Mouse (Mus musculus) limb, embryonic 13.5 days (tissue): ENCODE data around the gene Lin54. TPM values are rescaled to one million over a fixed set of nuclear protein-coding genes. Genes with fewer than 3 reads are reported as not detected.

Source experiments
- ATAC-seq: fragments of 200-750 bp; cut with Nextera tagmentation; 2 replicates; pipeline ENCODE4 v1.8.0; 2017; ENCODE audit warnings: low read depth, moderate number of reproducible peaks, moderate TSS enrichment; ENCODE audit not compliant: low FRiP score
- H3K27ac ChIP-seq: fragments of 300-500 bp; sonication (generic); 2 replicates; pipeline ENCODE4 v1.5.1; 2015; ENCODE audit warnings: inconsistent platforms, mild to moderate bottlenecking, moderate library complexity
- H3K27me3 ChIP-seq: fragments of 300-500 bp; sonication (generic); 2 replicates; pipeline ENCODE4 v1.6.1; 2015; ENCODE audit warnings: mild to moderate bottlenecking, inconsistent platforms
- H3K36me3 ChIP-seq: fragments of 300-500 bp; sonication (generic); 2 replicates; pipeline ENCODE4 v1.6.1; 2015; ENCODE audit warnings: inconsistent platforms, mild to moderate bottlenecking, moderate library complexity
- H3K4me1 ChIP-seq: fragments of 300-500 bp; sonication (generic); 2 replicates; pipeline ENCODE4 v1.6.1; 2015; ENCODE audit warnings: inconsistent platforms
- H3K4me2 ChIP-seq: fragments of 300-500 bp; sonication (generic); replicated peaks from 2 replicates; pipeline ENCODE4 v1.6.1; 2015; ENCODE audit warnings: inconsistent platforms, mild to moderate bottlenecking, moderate library complexity
- H3K4me3 ChIP-seq: fragments of 300-500 bp; sonication (generic); 2 replicates; pipeline ENCODE4 v1.5.1; 2015; ENCODE audit warnings: moderate library complexity, mild to moderate bottlenecking, inconsistent platforms
- H3K9ac ChIP-seq: fragments of 300-500 bp; sonication (generic); 2 replicates; pipeline ENCODE4 v1.6.1; 2015; ENCODE audit warnings: mild to moderate bottlenecking, inconsistent platforms
- H3K9me3 ChIP-seq: fragments of 300-500 bp; sonication (generic); 2 replicates; pipeline ENCODE4 v1.6.1; 2016; ENCODE audit warnings: inconsistent platforms
- WGBS: fragments of 180-500 bp; shearing (Covaris S2); methylation state at CpG from one replicate; pipeline ENCODE4 v1.1.7; 2015; 5-methylcytosine and 5-hydroxymethylcytosine counted together
- polyA plus RNA-seq: library from polyadenylated mRNA; unstranded; fragments of >200 nt; fragmentation: Nextera tagmentation; extraction: Ambion mirVana; gene quantifications from 2 replicates; pipeline ENCODE4 v1.2.1, GENCODE M21; 2015

The Lin54 gene
- polyA plus RNA-seq, 1 experiment from 2014 or later = 13.4 TPM

DNA sequence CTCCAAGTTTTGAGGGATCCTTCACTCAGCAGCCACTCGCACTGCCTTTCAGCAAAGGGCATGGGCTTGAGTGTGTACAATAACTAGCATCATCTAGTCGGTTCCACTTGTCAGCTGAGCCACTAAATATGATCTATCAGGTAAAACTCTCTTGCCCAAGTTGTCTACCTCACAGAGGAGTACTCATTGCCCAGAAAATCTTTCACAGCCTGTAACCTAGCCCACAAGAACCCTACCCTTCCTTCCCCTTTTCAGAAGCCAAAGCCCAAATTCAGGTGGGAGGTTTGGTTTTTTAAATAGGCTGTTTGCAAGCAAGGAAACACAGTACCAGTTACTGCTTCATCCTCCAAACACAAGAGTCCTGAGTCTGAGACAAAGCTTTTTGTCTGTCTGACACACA lies 13.3 kb downstream of the Lin54 start:
- no peak overlapping the region for H3K4me3 ChIP-seq
- no peaks in the 10 kb centered on the region for H3K9me3 ChIP-seq
- no peaks in the 10 kb centered on the region for H3K27me3 ChIP-seq
- WGBS = 82% methylated on average over 2 of the region's 2 CpGs
- H3K4me2 ChIP-seq = no peak overlapping the region
- no peak overlapping the region for H3K9ac ChIP-seq
- H3K4me1 ChIP-seq = no peaks in the 10 kb centered on the region
- H3K27ac ChIP-seq = no peak overlapping the region
- peaks cover 17% of the 10 kb centered on the region for H3K36me3 ChIP-seq
- no peak for ATAC-seq

DNA sequence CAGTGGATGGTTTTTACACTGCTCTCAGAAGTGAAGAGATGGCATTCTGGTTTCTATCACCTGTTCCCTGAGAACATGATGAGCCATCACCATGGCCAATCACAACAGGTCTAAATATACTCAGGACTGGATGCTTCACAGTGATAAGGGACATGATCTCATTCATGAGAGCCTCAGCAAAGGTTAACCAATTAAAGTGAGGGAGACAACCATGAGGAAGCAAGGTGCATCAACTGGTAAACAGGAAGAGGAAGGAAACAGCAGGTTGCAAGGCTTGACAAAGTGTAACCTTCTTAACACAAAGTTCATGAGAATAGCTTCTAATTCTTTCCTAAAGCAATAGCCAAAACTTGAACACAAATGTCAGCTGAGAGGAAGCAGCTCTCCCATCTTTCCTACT lies 16.9 kb downstream of the Lin54 start:
- Histone ChIP-seq H3K4me1 (no peaks in the 10 kb centered on the region), H3K4me2 (no peak overlapping the region), H3K36me3 (peaks cover 20% of the 10 kb centered on the region), H3K9me3 (no peaks in the 10 kb centered on the region), H3K27me3 (no peaks in the 10 kb centered on the region), H3K4me3 (no peak overlapping the region), H3K9ac (no peak overlapping the region), H3K27ac (no peak overlapping the region)
- no peak for ATAC-seq

DNA sequence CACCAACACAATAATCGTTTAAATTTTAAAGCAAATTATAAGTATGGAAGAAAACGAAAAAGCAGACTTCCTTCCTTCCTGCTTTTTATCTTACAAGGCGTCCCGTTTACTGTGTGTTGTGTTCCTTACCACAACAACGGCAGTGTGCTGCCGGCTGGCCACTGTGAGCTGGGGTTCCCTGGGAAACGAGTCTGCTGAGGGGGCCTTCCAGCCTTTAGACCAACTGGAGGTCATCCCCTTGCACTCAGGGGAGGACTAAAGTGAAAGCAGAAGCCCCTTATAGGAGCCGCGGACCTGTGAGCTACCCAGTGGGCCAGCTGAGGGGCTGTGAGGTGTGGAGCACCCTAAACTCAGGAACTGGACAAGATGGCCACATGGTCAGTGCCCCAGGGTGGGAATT lies 22.8 kb downstream of the Lin54 start:
- Histone ChIP-seq H3K27ac (no peak overlapping the region), H3K4me1 (no peaks in the 10 kb centered on the region), H3K4me3 (no peak overlapping the region), H3K27me3 (no peaks in the 10 kb centered on the region), H3K36me3 (peaks cover 30% of the 10 kb centered on the region), H3K9ac (no peak overlapping the region), H3K9me3 (no peaks in the 10 kb centered on the region), H3K4me2 (no peak overlapping the region)
- WGBS = 85% methylated on average over 9 of the region's 9 CpGs
- ATAC-seq = no peak

DNA sequence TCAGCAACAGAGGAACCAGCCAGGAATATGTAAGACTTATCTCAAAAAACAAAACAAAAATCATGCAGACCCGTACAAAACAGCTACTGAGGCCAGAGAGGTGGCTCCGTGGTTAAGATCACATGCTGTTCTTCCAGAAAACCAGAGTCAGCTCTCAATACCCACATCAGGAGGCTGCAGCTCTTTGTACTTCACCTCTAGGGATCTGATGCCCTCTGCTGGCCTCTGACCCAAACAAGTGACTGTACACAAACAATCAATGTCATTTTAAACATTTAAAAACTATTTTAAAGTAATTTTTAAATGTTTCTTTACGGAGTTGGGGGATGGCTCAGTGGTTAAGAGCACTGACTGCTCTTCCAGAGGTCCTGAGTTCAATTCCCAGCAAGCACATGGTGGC lies 24.1 kb downstream of the Lin54 start:
- H3K27me3 ChIP-seq = no peaks in the 10 kb centered on the region
- H3K36me3 ChIP-seq = peaks cover 33% of the 10 kb centered on the region
- ATAC-seq = no peak
- no peak overlapping the region for H3K27ac ChIP-seq
- WGBS = 84% methylated on average over 3 of the region's 3 CpGs
- H3K4me1 ChIP-seq = no peaks in the 10 kb centered on the region
- H3K4me3 ChIP-seq = no peak overlapping the region
- no peaks in the 10 kb centered on the region for H3K9me3 ChIP-seq
- H3K9ac ChIP-seq = no peak overlapping the region
- H3K4me2 ChIP-seq = no peak overlapping the region

DNA sequence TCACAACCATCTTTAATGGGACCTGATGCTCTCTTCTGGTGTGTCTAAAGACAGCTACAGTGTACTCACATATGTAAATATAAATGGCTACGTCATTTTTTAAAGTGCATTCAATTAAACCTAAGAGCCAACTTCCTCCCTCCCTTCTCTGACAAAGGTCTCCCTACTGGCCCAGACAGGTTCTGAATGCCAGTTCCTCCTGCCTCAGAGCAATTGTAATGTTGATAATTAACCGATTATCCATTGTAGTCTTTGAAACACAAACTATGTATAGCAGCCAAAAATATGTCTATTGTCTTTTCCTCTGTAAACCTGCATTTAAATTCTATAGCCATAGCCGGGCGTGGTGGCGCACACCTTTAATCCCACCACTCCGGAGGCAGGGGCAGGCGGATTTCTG lies 33.1 kb downstream of the Lin54 start:
- Histone ChIP-seq H3K4me3 (no peak overlapping the region), H3K4me1 (no peaks in the 10 kb centered on the region), H3K4me2 (no peak overlapping the region), H3K9me3 (no peaks in the 10 kb centered on the region), H3K9ac (no peak overlapping the region), H3K27ac (no peak overlapping the region), H3K36me3 (peaks cover 35% of the 10 kb centered on the region), H3K27me3 (no peaks in the 10 kb centered on the region)
- 96% methylated on average over 7 of the region's 7 CpGs for WGBS
- no peak for ATAC-seq

DNA sequence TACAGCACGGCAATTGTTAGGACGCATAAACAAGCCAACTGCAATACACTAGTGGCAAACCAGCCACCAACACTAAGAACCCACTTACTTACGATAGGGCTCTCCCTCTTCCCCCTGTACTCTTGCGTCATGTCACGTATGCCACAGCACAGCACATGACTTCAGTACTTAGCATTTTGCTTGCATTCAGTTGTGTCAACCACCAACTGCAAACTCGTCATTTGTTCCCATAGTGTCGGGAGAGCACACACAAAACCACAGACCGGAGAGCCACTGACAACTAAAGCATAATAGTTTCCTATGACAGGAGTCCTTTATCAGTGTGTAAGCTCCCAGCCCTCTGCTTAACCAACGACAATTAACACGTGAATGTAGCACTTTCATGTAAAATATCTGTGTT lies 33.8 kb downstream of the Lin54 start:
- no peak overlapping the region for H3K27ac ChIP-seq
- no peak overlapping the region for H3K4me2 ChIP-seq
- ATAC-seq = no peak
- no peak overlapping the region for H3K9ac ChIP-seq
- no peaks in the 10 kb centered on the region for H3K9me3 ChIP-seq
- H3K4me3 ChIP-seq = no peak overlapping the region
- 93% methylated on average over 10 of the region's 10 CpGs for WGBS
- no peaks in the 10 kb centered on the region for H3K4me1 ChIP-seq
- H3K36me3 ChIP-seq = peaks cover 33% of the 10 kb centered on the region
- H3K27me3 ChIP-seq = no peaks in the 10 kb centered on the region

DNA sequence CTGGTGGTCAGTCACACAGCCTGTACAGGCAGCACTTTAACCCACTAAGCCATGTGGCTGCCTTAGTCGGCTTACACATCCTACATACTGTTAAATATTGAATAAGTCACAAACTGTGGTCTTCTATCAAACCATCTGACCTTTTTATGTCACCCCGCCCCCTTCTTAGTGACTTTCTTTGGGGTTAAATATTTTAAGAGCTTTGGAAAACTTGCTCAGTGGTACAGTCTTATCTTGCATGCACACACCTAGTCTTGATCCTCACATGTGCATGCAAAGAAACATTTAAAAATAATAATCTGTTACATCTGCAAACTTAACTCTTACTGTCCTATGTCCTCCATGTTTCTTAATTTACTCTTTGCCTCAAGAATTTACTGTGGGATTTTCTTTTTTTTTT lies 38.1 kb downstream of the Lin54 start:
- Histone ChIP-seq H3K36me3 (peaks cover 56% of the 10 kb centered on the region), H3K9me3 (no peaks in the 10 kb centered on the region), H3K27ac (no peak overlapping the region), H3K4me3 (no peak overlapping the region), H3K4me2 (no peak overlapping the region), H3K9ac (no peak overlapping the region), H3K4me1 (no peaks in the 10 kb centered on the region), H3K27me3 (no peaks in the 10 kb centered on the region)
- WGBS = 93% methylated on average over 2 of the region's 2 CpGs
- ATAC-seq = no peak

DNA sequence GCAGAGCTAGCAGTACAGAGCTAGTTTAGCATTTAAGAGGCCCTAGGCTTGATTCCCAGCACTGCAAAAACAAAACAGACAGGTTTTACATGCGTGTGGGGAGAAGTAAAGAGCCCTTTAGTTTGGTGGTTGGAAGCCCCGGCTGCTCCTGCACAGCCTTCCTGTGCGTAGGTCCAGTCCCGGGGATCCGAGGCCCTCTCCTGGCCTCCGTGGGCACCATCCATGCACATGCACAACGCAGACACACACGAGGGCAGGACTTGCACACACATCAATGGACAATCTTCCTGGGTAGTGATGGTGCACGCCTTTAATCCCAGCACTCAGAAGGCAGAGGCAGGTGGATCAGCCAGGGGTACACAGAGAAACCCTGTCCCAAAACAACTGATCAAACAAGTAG lies 38.9 kb downstream of the Lin54 start:
- 94% methylated on average over 9 of the region's 9 CpGs for WGBS
- H3K9me3 ChIP-seq = no peaks in the 10 kb centered on the region
- no peak overlapping the region for H3K9ac ChIP-seq
- H3K4me2 ChIP-seq = no peak overlapping the region
- H3K36me3 ChIP-seq = peaks cover 57% of the 10 kb centered on the region
- H3K4me3 ChIP-seq = no peak overlapping the region
- no peaks in the 10 kb centered on the region for H3K27me3 ChIP-seq
- no peak for ATAC-seq
- no peaks in the 10 kb centered on the region for H3K4me1 ChIP-seq
- no peak overlapping the region for H3K27ac ChIP-seq

DNA sequence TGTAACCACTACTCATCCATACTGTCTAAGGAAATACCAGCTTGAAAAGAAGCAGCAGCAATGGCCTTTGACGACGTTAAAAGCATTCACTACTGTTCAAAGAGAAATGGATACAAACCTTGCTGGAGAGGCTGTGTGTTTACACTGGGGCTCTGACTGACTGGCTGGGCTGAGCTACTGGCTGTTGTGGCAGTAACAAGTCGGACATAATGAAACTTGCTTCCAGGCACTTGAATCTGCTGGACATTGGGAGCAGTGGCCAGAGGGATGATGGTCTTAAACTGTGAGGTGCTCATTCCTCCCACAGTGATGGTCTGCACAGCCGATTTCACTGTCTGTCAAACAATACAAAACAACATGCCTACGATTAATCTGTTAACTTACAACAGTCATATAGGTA lies 41.0 kb downstream of the Lin54 start:
- Histone ChIP-seq H3K9ac (no peak overlapping the region), H3K4me3 (no peak overlapping the region), H3K9me3 (no peaks in the 10 kb centered on the region), H3K27ac (no peak overlapping the region), H3K4me2 (no peak overlapping the region), H3K27me3 (no peaks in the 10 kb centered on the region), H3K36me3 (peaks cover 61% of the 10 kb centered on the region), H3K4me1 (no peaks in the 10 kb centered on the region)
- ATAC-seq = no peak
- 92% methylated on average over 5 of the region's 5 CpGs for WGBS

DNA sequence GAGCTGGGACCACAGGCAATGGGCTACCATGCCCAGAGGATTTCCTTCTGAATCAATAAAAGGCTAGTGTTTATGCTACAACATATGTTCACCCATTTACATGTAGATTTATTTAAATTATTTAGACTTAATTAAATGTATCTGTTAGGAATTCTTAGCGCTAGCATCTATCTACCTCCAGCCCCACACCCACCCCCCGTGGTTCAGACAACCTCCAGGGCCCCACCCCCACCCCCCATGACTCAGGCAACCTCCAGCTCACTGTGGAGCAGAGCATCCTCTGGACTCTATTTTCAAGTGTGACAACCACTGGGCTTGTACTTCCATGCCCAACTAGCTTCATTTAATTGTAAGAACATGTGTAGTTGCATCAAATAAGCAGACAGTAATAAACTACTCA lies 48.6 kb downstream of the Lin54 start:
- H3K27me3 ChIP-seq = no peaks in the 10 kb centered on the region
- H3K9ac ChIP-seq = no peak overlapping the region
- H3K4me1 ChIP-seq = no peaks in the 10 kb centered on the region
- no peak for ATAC-seq
- H3K36me3 ChIP-seq = peaks cover 81% of the 10 kb centered on the region
- no peak overlapping the region for H3K27ac ChIP-seq
- H3K4me3 ChIP-seq = no peak overlapping the region
- 83% methylated on average over 2 of the region's 2 CpGs for WGBS
- no peaks in the 10 kb centered on the region for H3K9me3 ChIP-seq
- H3K4me2 ChIP-seq = no peak overlapping the region

DNA sequence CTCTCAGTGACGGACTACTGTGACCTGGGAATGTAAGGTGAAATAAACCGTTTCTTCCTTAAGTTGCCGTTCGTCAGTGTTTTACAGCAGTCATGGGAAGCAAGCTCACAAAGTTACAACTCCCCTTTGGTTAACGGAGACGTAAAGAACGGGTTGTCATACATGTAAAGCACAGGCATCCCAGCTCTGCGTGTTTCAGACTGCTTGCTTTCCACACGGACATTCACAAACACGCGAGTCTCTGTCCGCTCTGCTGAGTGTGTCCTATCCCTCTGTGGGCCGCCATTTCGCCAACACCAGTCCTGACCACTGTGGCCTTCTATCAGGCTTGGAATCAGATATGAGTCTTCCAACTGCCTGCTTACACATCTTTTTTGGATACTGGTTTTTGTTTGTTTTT lies 61.6 kb downstream of the Lin54 start:
- Histone ChIP-seq H3K4me3 (no peak overlapping the region), H3K9ac (no peak overlapping the region)
- 95% methylated on average over 14 of the region's 14 CpGs for WGBS

DNA sequence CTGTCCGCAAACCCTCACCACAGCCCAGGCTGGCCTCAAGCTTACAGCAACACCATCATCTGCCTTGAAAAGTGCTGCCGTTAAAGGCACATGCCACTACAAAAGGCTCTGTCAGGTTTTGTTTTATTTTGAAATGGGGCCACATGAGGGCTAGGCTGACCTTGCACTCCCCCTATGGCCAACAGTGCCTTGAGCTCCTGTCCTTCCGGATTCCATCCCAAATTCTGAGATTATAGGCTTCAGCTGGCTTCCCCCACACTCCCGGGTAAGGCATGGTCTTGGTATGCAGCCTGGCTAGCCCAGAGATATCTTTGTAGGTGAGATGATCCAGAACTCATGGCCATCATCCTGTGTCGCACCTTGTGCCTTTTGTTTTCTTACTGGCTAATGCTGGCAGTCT lies 62.5 kb downstream of the Lin54 start:
- Histone ChIP-seq H3K27ac (no peak overlapping the region), H3K9me3 (no peaks in the 10 kb centered on the region), H3K4me3 (no peak overlapping the region), H3K9ac (no peak overlapping the region), H3K4me1 (no peaks in the 10 kb centered on the region), H3K4me2 (no peak overlapping the region), H3K36me3 (peaks cover 22% of the 10 kb centered on the region), H3K27me3 (no peaks in the 10 kb centered on the region)
- no peak for ATAC-seq
- 93% methylated on average over 5 of the region's 5 CpGs for WGBS

More for the DNA sequence above, 61.6 kb downstream of the Lin54 start:
- no peaks in the 10 kb centered on the region for H3K9me3 ChIP-seq
- no peak overlapping the region for H3K27ac ChIP-seq
- no peaks in the 10 kb centered on the region for H3K4me1 ChIP-seq
- no peaks in the 10 kb centered on the region for H3K27me3 ChIP-seq
- ATAC-seq = no peak
- H3K36me3 ChIP-seq = peaks cover 22% of the 10 kb centered on the region
- H3K4me2 ChIP-seq = no peak overlapping the region

DNA sequence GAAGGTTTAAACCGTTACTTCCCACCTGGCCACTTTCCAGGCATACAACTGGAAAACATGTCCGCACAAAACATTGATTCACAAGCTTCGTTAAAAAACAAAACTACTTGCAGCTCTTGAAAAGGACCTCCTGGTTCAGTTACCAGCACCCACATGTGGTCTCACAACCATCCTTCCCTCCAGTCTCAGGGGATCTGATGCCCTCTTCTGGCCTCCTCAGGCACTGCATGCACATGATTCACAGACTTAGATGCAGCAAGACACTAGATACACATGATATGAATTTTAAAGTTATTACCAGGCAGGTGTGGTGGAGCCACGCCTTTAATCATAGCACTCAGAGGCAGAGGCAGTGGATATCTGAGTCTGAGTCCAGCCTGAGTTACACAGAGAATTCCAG lies 63.4 kb downstream of the Lin54 start:
- Histone ChIP-seq H3K9ac (no peak overlapping the region), H3K4me3 (no peak overlapping the region), H3K9me3 (no peaks in the 10 kb centered on the region), H3K4me1 (no peaks in the 10 kb centered on the region), H3K4me2 (no peak overlapping the region), H3K27me3 (no peaks in the 10 kb centered on the region), H3K36me3 (peaks cover 22% of the 10 kb centered on the region), H3K27ac (no peak overlapping the region)
- no peak for ATAC-seq
- 97% methylated on average over 4 of the region's 4 CpGs for WGBS
